Mouse (Mus musculus): ENCODE data around the gene Stk32c. TPM values are rescaled to one million over a fixed set of nuclear protein-coding genes. Genes with fewer than 3 reads are reported as not detected.

Gene Stk32c
- total and polyA plus RNA-seq, 3 experiments, result 0.21 TPM; not detected in 2

- Histone ChIP-seq H3K9me3 (replicated peaks; ENCODE audit: insufficient read depth, low read length) (no peaks in the 10 kb centered on the region), H3K79me2 (ENCODE audit: control insufficient read depth, insufficient read depth, low read length, poor library complexity) (no peaks in the 10 kb centered on the region; the same call in 1 of the 2 replicates), H3K4me1 (ENCODE audit: control insufficient read depth in 1 of 2, insufficient read depth in 2 of 2, low read length in 2 of 2) (peaks cover 0 to 8% of the 10 kb centered on the region in 2 experiments; a peak in 2 of 4 replicates), H3K27me3 (ENCODE audit: control insufficient read depth in 1 of 2, insufficient read depth in 2 of 2, low read length in 2 of 2) (no peaks in the 10 kb centered on the region; a peak in 1 of 4 replicates), H3K36me3 (ENCODE audit: control insufficient read depth in 1 of 2, insufficient read depth in 2 of 2, low read length in 2 of 2) (peaks cover 0 to 3% of the 10 kb centered on the region in 2 experiments; a peak in 1 of 4 replicates), H3K27ac (ENCODE audit: control insufficient read depth, low read depth, low read length) (no peak overlapping the region), H3K4me3 (ENCODE audit: control insufficient read depth in 1 of 2, insufficient read depth in 1 of 2, low read depth in 2 of 2, low read length in 2 of 2) (peak overlapping the region in 1 of 2 experiments; percentile 48; a peak in 1 of 4 replicates), H3K9ac (ENCODE audit: control insufficient read depth, low read depth, low read length, poor library complexity, severe bottlenecking) (peak overlapping the region; percentile 62; the same call in 1 of the 2 replicates)
- no peak for DNase-seq (ENCODE audit: low read depth, low spot score)
- TF ChIP-seq POLR2AphosphoS2 (IDR thresholded peaks at IDR 0.05; ENCODE audit: low read length), result no peak
- TF ChIP-seq SIN3A (IDR thresholded peaks at IDR 0.05; ENCODE audit: low read length), result no peak
- TF ChIP-seq USF2 (IDR thresholded peaks at IDR 0.05; ENCODE audit: borderline replicate concordance in 1 of 2, insufficient read depth in 1 of 2, low read depth in 1 of 2, low read length in 2 of 2), result no peak
- TF ChIP-seq GATA1 (IDR thresholded peaks at IDR 0.05; ENCODE audit: low read depth, low read length), result no peak
- TF ChIP-seq EP300 (IDR thresholded peaks at IDR 0.05; ENCODE audit: low read depth in 1 of 2, low read length in 2 of 2), result no peak
- TF ChIP-seq NRF1 (IDR thresholded peaks at IDR 0.05; ENCODE audit: insufficient read depth, low read depth, low read length, poor library complexity, severe bottlenecking), result no peak
- TF ChIP-seq RCOR1 (IDR thresholded peaks at IDR 0.05; ENCODE audit: low read depth, low read length), result no peak
- TF ChIP-seq MYC (IDR thresholded peaks at IDR 0.05; ENCODE audit: low read depth, low read length), result no peak
- no peak for TF ChIP-seq BHLHE40 (IDR thresholded peaks at IDR 0.05; ENCODE audit: borderline replicate concordance, low read depth, low read length)
- TF ChIP-seq POLR2AphosphoS5 (IDR thresholded peaks at IDR 0.05; ENCODE audit: borderline replicate concordance, low read depth, low read length), result no peak
- TF ChIP-seq KAT2A (conservative IDR thresholded peaks at IDR 0.05; ENCODE audit: low read depth, low read length), result no peak
- no peak for TF ChIP-seq RAD21 (IDR thresholded peaks at IDR 0.05; ENCODE audit: low read depth, low read length)
- TF ChIP-seq UBTF (IDR thresholded peaks at IDR 0.05; ENCODE audit: borderline replicate concordance, insufficient read depth, low read depth, low read length), result no peak
Measured at GRCm38 (mm10) chr7:139213751-139214150, 644 bp upstream of the Stk32c start.

DNA sequence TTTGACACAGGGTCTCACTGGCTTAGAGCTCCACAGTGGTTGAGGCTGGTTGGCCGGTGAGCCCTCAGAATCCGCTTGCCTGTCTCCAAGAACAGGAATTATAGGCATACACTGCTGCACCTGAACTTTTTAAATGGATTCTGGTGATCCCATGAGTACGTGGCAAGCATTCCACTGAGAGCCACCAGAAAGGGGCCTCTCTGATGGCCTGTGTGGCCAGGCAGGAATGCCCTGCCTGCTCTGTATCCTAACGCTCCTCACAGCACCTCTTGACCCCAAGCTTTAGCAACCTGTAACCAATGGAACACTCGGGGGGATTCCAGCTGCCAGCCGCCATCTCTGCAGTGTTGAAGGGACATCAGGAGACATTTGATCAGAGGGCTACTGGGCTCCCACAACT, 1.3 kb downstream of the Stk32c start:
- no peaks in the 10 kb centered on the region; the same call in 1 of the 2 replicates for H3K79me2 ChIP-seq (ENCODE audit: control insufficient read depth, insufficient read depth, low read length, poor library complexity)
- no peak for DNase-seq (ENCODE audit: low read depth, low spot score)
- H3K9me3 ChIP-seq (replicated peaks; ENCODE audit: insufficient read depth, low read length), result no peaks in the 10 kb centered on the region
- H3K4me3 ChIP-seq (ENCODE audit: control insufficient read depth in 1 of 2, insufficient read depth in 1 of 2, low read depth in 2 of 2, low read length in 2 of 2), result no peak overlapping the region
- peaks cover 0 to 5% of the 10 kb centered on the region in 2 experiments; a peak in 2 of 4 replicates for H3K36me3 ChIP-seq (ENCODE audit: control insufficient read depth in 1 of 2, insufficient read depth in 2 of 2, low read length in 2 of 2)
- H3K27me3 ChIP-seq (ENCODE audit: control insufficient read depth in 1 of 2, insufficient read depth in 2 of 2, low read length in 2 of 2), result peaks cover 0 to 3% of the 10 kb centered on the region in 2 experiments; a peak in 1 of 4 replicates
- no peak for TF ChIP-seq CHD2 (IDR thresholded peaks at IDR 0.05; ENCODE audit: low read length)
- no peak for TF ChIP-seq TBP (IDR thresholded peaks at IDR 0.05; ENCODE audit: low read depth, low read length)
- TF ChIP-seq JUND (IDR thresholded peaks at IDR 0.05; ENCODE audit: low read depth, low read length), result no peak
- no peak for TF ChIP-seq MYC (IDR thresholded peaks at IDR 0.05; ENCODE audit: low read depth, low read length)
- TF ChIP-seq GABPA (IDR thresholded peaks at IDR 0.05; ENCODE audit: low read depth, low read length), result no peak
- no peak for TF ChIP-seq ZMIZ1 (IDR thresholded peaks at IDR 0.05; ENCODE audit: low read depth, low read length)
- no peak for TF ChIP-seq E2F4 (IDR thresholded peaks at IDR 0.05; ENCODE audit: borderline replicate concordance, low read depth, low read length)
- no peak for TF ChIP-seq NRF1 (IDR thresholded peaks at IDR 0.05; ENCODE audit: insufficient read depth, low read depth, low read length, poor library complexity, severe bottlenecking)
- TF ChIP-seq SMC3 (IDR thresholded peaks at IDR 0.05; ENCODE audit: low read depth, low read length), result no peak
- TF ChIP-seq SIN3A (IDR thresholded peaks at IDR 0.05; ENCODE audit: low read length), result no peak
- no peak for TF ChIP-seq USF2 (IDR thresholded peaks at IDR 0.05; ENCODE audit: borderline replicate concordance in 1 of 2, insufficient read depth in 1 of 2, low read depth in 1 of 2, low read length in 2 of 2)
- no peak for TF ChIP-seq RAD21 (IDR thresholded peaks at IDR 0.05; ENCODE audit: low read depth, low read length)
- H3K4me1 ChIP-seq (ENCODE audit: control insufficient read depth in 1 of 2, insufficient read depth in 2 of 2, low read length in 2 of 2), result peaks cover 0 to 9% of the 10 kb centered on the region in 2 experiments; a peak in 2 of 4 replicates
- no peak overlapping the region for H3K27ac ChIP-seq (ENCODE audit: control insufficient read depth, low read depth, low read length)
- no peak overlapping the region for H3K9ac ChIP-seq (ENCODE audit: control insufficient read depth, low read depth, low read length, poor library complexity, severe bottlenecking)

All from MEL (cell line).